Mouse (Mus musculus) hindbrain, embryonic 10.5 days (tissue): ENCODE results near the gene Arhgap27. TPM values are rescaled to one million over a fixed set of nuclear protein-coding genes. Genes with fewer than 3 reads are reported as not detected.

Experiments used
- DNase-seq: peaks from one replicate; pipeline ENCODE4 v3.0.0-alpha.2; 2017; ENCODE audit warnings: low spot score
- H3K27ac ChIP-seq: fragments of 300-500 bp; sonication (generic); 2 replicates; pipeline ENCODE4 v1.5.1; 2016; ENCODE audit warnings: mild to moderate bottlenecking, moderate library complexity
- H3K27me3 ChIP-seq: fragments of 300-500 bp; sonication (generic); 2 replicates; pipeline ENCODE4 v1.6.1; 2016; ENCODE audit warnings: mild to moderate bottlenecking; ENCODE audit not compliant: poor library complexity, insufficient read depth, severe bottlenecking
- H3K36me3 ChIP-seq: fragments of 300-500 bp; sonication (generic); 2 replicates; pipeline ENCODE4 v1.6.1; 2016; ENCODE audit warnings: mild to moderate bottlenecking, moderate library complexity
- H3K4me1 ChIP-seq: fragments of 300-500 bp; sonication (generic); replicated peaks from 2 replicates; pipeline ENCODE4 v1.6.1; 2016; ENCODE audit warnings: mild to moderate bottlenecking
- H3K4me3 ChIP-seq: fragments of 300-500 bp; sonication (generic); 2 replicates; pipeline ENCODE4 v1.5.1; 2016; ENCODE audit warnings: mild to moderate bottlenecking, moderate library complexity
- H3K9me3 ChIP-seq: fragments of 300-500 bp; sonication (generic); 2 replicates; pipeline ENCODE4 v1.6.1; 2016; ENCODE audit warnings: mild to moderate bottlenecking, moderate library complexity
- WGBS: fragments of 180-500 bp; shearing (Covaris S2); methylation state at CpG from one replicate; pipeline ENCODE4 v1.1.7; 2016; 5-methylcytosine and 5-hydroxymethylcytosine counted together
- polyA plus RNA-seq: library from polyadenylated mRNA; unstranded; fragments of >200 nt; fragmentation: Nextera tagmentation; extraction: Ambion mirVana; gene quantifications from 2 replicates; pipeline ENCODE4 v1.2.1, GENCODE M21; 2016

The Arhgap27 gene
- polyA plus RNA-seq, 1 experiment from 2014 or later = 4.8 TPM

- Histone ChIP-seq H3K9me3 (no peaks in the 10 kb centered on the region), H3K27ac (peak overlapping the region; percentile 82), H3K36me3 (no peaks in the 10 kb centered on the region), H3K27me3 (peaks cover 100% of the 10 kb centered on the region), H3K4me1 (peaks cover 81% of the 10 kb centered on the region), H3K4me3 (peak overlapping the region; percentile 63)
- 1% methylated on average over 60 of the region's 60 CpGs for WGBS
- peak; percentile 87 for DNase-seq
Measured at GRCm38 (mm10) chr11:103359841-103360641, 3.5 kb downstream of the Arhgap27 start.

GRCm38 (mm10) chr11:103359122-103359521 lies 4.4 kb downstream of the Arhgap27 start:
- Histone ChIP-seq H3K27ac (no peak overlapping the region; the same call in 1 of the 2 replicates), H3K4me3 (peak overlapping the region; percentile 29), H3K4me1 (peaks cover 79% of the 10 kb centered on the region), H3K27me3 (peaks cover 96% of the 10 kb centered on the region), H3K36me3 (no peaks in the 10 kb centered on the region), H3K9me3 (no peaks in the 10 kb centered on the region)
- under 1% methylated on average over 22 of the region's 22 CpGs for WGBS
- DNase-seq = peak; percentile 85

GRCm38 (mm10) chr11:103358316-103358715 lies 5.2 kb downstream of the Arhgap27 start:
- no peaks in the 10 kb centered on the region for H3K36me3 ChIP-seq
- H3K4me3 ChIP-seq = peak overlapping the region; percentile 29; the same call in 1 of the 2 replicates
- no peaks in the 10 kb centered on the region for H3K9me3 ChIP-seq
- peaks cover 92% of the 10 kb centered on the region for H3K27me3 ChIP-seq
- peaks cover 72% of the 10 kb centered on the region for H3K4me1 ChIP-seq
- DNase-seq = no peak
- no peak overlapping the region; the same call in 1 of the 2 replicates for H3K27ac ChIP-seq
- 59% methylated on average over 4 of the region's 4 CpGs for WGBS

- WGBS = 94% methylated on average over 10 of the region's 10 CpGs
- H3K4me3 ChIP-seq = no peak overlapping the region
- peaks cover 86% of the 10 kb centered on the region for H3K27me3 ChIP-seq
- no peak overlapping the region for H3K27ac ChIP-seq
- H3K9me3 ChIP-seq = peaks cover 4% of the 10 kb centered on the region; the same call in 1 of the 2 replicates
- no peaks in the 10 kb centered on the region for H3K36me3 ChIP-seq
- no peak for DNase-seq
- H3K4me1 ChIP-seq = peaks cover 66% of the 10 kb centered on the region
Measured at GRCm38 (mm10) chr11:103357710-103358109, 5.8 kb downstream of the Arhgap27 start.

- H3K36me3 ChIP-seq = no peaks in the 10 kb centered on the region
- H3K27me3 ChIP-seq = peaks cover 80% of the 10 kb centered on the region
- H3K4me3 ChIP-seq = no peak overlapping the region
- H3K4me1 ChIP-seq = peaks cover 60% of the 10 kb centered on the region
- 82% methylated on average over 16 of the region's 16 CpGs for WGBS
- no peak overlapping the region for H3K27ac ChIP-seq
- H3K9me3 ChIP-seq = peaks cover 10% of the 10 kb centered on the region; the same call in 1 of the 2 replicates
- no peak for DNase-seq
Measured at GRCm38 (mm10) chr11:103356938-103357670, 6.4 kb downstream of the Arhgap27 start.

- Histone ChIP-seq H3K4me3 (no peak overlapping the region), H3K27ac (no peak overlapping the region), H3K36me3 (no peaks in the 10 kb centered on the region), H3K27me3 (peaks cover 70% of the 10 kb centered on the region), H3K9me3 (peaks cover 10% of the 10 kb centered on the region; the same call in 1 of the 2 replicates), H3K4me1 (peaks cover 50% of the 10 kb centered on the region)
- no peak for DNase-seq
- WGBS = 18% methylated on average over 11 of the region's 11 CpGs
Measured at GRCm38 (mm10) chr11:103356032-103356571, 7.4 kb downstream of the Arhgap27 start.

- Histone ChIP-seq H3K27ac (no peak overlapping the region), H3K27me3 (peaks cover 61% of the 10 kb centered on the region), H3K4me3 (no peak overlapping the region), H3K4me1 (peaks cover 42% of the 10 kb centered on the region), H3K36me3 (no peaks in the 10 kb centered on the region), H3K9me3 (peaks cover 10% of the 10 kb centered on the region; the same call in 1 of the 2 replicates)
- WGBS = 24% methylated on average over 11 of the region's 11 CpGs
- no peak for DNase-seq
Measured at GRCm38 (mm10) chr11:103355251-103355650, 8.2 kb downstream of the Arhgap27 start.

- Histone ChIP-seq H3K27me3 (peaks cover 49% of the 10 kb centered on the region), H3K36me3 (no peaks in the 10 kb centered on the region)
Measured at GRCm38 (mm10) chr11:103354033-103354432, 9.5 kb downstream of the Arhgap27 start.

GRCm38 (mm10) chr11:103352239-103352814 lies 11.2 kb downstream of the Arhgap27 start:
- peaks cover 23% of the 10 kb centered on the region for H3K4me1 ChIP-seq
- H3K27ac ChIP-seq = no peak overlapping the region
- H3K9me3 ChIP-seq = peaks cover 10% of the 10 kb centered on the region; the same call in 1 of the 2 replicates
- no peaks in the 10 kb centered on the region for H3K36me3 ChIP-seq
- H3K27me3 ChIP-seq = peaks cover 32% of the 10 kb centered on the region
- 81% methylated on average over 5 of the region's 5 CpGs for WGBS
- DNase-seq = no peak
- H3K4me3 ChIP-seq = no peak overlapping the region

More at GRCm38 (mm10) chr11:103354033-103354432, 9.5 kb downstream of the Arhgap27 start:
- Histone ChIP-seq H3K27ac (no peak overlapping the region), H3K4me1 (peaks cover 30% of the 10 kb centered on the region), H3K4me3 (no peak overlapping the region), H3K9me3 (peaks cover 10% of the 10 kb centered on the region; the same call in 1 of the 2 replicates)
- WGBS = 90% methylated on average over 3 of the region's 3 CpGs
- DNase-seq = no peak

- peaks cover 10% of the 10 kb centered on the region; the same call in 1 of the 2 replicates for H3K9me3 ChIP-seq
- H3K27me3 ChIP-seq = peaks cover 17% of the 10 kb centered on the region
- no peak overlapping the region for H3K27ac ChIP-seq
- H3K4me3 ChIP-seq = no peak overlapping the region
- no peak for DNase-seq
- H3K36me3 ChIP-seq = no peaks in the 10 kb centered on the region
- 91% methylated on average over 12 of the region's 12 CpGs for WGBS
- H3K4me1 ChIP-seq = peaks cover 13% of the 10 kb centered on the region
Measured at GRCm38 (mm10) chr11:103350711-103351315, 12.7 kb downstream of the Arhgap27 start.

GRCm38 (mm10) chr11:103349699-103350098 lies 13.8 kb downstream of the Arhgap27 start:
- WGBS = 79% methylated on average over 2 of the region's 2 CpGs
- H3K27ac ChIP-seq = no peak overlapping the region
- peaks cover 7% of the 10 kb centered on the region; the same call in 1 of the 2 replicates for H3K4me1 ChIP-seq
- no peak overlapping the region for H3K4me3 ChIP-seq
- H3K9me3 ChIP-seq = peaks cover 10% of the 10 kb centered on the region; the same call in 1 of the 2 replicates
- H3K27me3 ChIP-seq = peaks cover 6% of the 10 kb centered on the region; the same call in 1 of the 2 replicates
- no peaks in the 10 kb centered on the region for H3K36me3 ChIP-seq
- DNase-seq = no peak

- Histone ChIP-seq H3K27me3 (no peaks in the 10 kb centered on the region), H3K9me3 (no peaks in the 10 kb centered on the region), H3K4me3 (no peak overlapping the region), H3K4me1 (peaks cover 10% of the 10 kb centered on the region; the same call in 1 of the 2 replicates), H3K27ac (no peak overlapping the region), H3K36me3 (no peaks in the 10 kb centered on the region)
- no peak for DNase-seq
- 76% methylated on average over 5 of the region's 5 CpGs for WGBS
Measured at GRCm38 (mm10) chr11:103346657-103347056, 16.8 kb downstream of the Arhgap27 start.
